Mouse (Mus musculus): Measurements from ENCODE around the gene Espn. TPM values are rescaled to one million over a fixed set of nuclear protein-coding genes. Genes with fewer than 3 reads are reported as not detected.

Gene Espn
- total RNA-seq, 2 experiments from 2014 or later = 2.5 to 2.7 TPM

DNA sequence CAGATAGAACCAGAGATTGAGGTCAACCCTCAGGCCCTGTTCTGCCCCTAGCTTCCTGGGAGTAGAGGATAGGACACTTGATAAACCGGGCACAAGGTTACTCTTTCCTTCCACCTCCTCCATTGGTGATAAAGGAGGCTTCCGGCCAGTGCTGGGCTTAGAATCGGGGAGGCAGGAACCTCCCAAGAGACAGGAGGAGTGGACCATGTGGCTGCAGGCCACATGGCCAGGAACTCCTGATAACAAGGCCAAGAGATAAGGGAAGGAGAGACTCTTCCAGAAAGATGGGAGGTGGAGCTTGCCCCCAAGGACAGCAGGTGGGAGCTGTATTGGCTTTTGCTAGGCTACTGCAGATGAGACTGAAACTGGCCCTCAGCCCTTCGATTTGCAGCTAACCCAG is 1.6 kb downstream of the Espn start:
- DNase-seq = no peak

DNA sequence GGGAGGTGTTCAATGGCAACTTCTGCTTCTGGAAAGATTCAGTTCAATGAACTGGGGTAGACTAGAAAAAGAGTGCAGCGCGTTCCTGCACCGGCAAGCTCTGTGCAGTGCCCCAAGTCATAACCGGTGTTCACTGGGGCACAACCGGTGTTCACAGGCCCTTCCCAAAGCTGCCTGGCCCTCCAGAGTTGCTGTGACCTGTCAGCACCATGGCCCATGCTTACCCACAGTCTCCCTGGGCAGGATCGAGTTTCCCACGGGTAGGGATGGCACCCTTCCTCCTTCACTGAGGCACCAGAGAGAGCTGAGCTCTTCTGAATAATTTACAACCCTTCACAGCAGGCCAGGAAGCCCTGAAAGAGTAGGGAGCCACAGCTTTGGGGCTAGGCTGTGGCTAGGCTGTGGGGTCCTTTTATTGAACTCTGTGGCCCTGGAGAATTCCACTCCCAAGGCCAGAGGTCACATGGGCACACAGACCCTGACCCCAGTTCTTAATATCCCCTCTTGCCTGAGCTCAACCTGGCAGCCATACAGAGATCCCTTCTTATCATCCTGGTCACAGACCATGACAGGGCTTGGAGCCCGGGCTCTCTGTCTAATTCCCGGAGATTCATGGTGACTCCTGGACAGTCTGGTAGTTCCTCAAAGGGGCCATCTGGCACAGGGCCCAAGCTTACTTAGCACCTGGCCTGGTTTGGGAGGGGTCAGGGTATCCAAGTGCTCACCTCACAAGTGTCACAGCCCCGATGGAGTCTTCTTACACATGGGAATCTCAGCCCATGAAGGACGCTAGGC is 5.9 kb downstream of the Espn start:
- no peak for DNase-seq

- no peak for DNase-seq
These were observed 6.7 kb downstream of the Espn start for GRCm38 (mm10) chr4:152145473-152145872.

GRCm38 (mm10) chr4:152143632-152144031 is 8.5 kb downstream of the Espn start:
- DNase-seq = no peak

- DNase-seq = no peak
These were observed 10.5 kb downstream of the Espn start for GRCm38 (mm10) chr4:152141521-152142135.

GRCm38 (mm10) chr4:152140441-152140840 is 11.7 kb downstream of the Espn start:
- no peak for DNase-seq

DNA sequence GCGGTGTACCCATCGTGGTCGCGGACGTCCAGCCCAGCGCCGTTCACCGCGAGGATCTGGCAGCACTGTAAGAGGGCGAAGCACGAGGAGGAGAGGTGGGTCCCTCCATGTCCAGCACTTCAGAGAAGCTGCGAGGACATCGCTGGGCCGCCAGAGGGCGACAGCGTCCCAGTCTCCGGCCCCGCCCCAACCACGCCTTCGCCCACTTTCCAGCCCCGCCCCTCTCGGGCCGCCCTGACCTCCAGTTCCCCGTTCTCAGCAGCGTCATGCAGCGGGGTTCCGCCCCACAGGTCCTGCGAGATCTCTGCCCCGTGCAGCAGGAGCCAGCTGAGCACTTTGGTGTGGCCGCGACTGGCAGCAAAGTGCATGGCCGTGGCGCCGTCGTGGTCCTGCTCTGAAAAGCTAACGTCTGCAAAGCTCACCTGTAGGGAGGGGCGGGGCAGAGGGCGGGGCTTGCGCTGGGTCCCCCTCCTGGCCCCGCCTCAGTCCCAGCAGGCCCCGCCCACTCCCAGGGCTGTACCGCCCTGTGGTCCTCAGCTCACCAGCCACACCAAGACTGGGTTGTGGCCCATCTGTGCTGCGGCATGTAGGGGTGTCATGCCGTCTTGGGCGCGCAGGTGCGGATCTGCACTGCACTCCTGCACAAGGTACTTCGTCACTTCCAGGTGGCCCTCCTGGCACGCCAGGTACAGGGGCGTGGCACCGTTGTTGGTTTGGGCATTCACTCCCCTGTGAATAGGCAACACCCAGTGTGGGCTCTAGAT is 13.5 kb downstream of the Espn start:
- peak; percentile 90 to 91 for DNase-seq

DNA sequence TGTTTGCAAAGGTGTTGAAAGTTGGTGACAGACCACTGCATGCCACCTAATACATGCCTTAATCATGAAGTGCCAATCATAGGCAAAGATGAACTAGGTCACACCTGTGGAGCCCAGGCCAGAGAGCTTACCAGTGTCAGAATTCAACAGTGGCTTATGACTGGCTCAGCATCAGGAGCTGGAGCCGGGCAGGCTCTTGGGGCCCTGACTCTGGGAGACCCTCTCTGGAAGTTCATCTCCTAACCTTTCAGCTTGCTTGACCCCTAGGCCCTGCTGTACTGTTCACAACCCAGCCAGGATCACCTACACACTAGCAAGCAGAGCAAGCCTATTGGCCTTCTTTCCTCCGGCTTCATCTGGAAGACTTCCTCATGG is 15.3 kb downstream of the Espn start:
- DNase-seq = no peak

- no peak for DNase-seq
These were observed 15.9 kb downstream of the Espn start for GRCm38 (mm10) chr4:152136112-152136875.

GRCm38 (mm10) chr4:152135363-152135762 is 16.8 kb downstream of the Espn start:
- DNase-seq = no peak

- DNase-seq = no peak
These were observed 17.7 kb downstream of the Espn start for GRCm38 (mm10) chr4:152134507-152134906.

- DNase-seq = no peak
These were observed 19.0 kb downstream of the Espn start for GRCm38 (mm10) chr4:152133213-152133612.

- DNase-seq = no peak
These were observed 19.4 kb downstream of the Espn start for GRCm38 (mm10) chr4:152132772-152133169.

- no peak for DNase-seq
These were observed 20.1 kb downstream of the Espn start for GRCm38 (mm10) chr4:152131809-152132771.

- peak; percentile 72 to 73 for DNase-seq
These were observed 21.2 kb downstream of the Espn start for GRCm38 (mm10) chr4:152130771-152131653.

GRCm38 (mm10) chr4:152129395-152129930 is 22.7 kb downstream of the Espn start:
- no peak for DNase-seq

- DNase-seq = no peak
These were observed 23.4 kb downstream of the Espn start for GRCm38 (mm10) chr4:152128784-152129183.

GRCm38 (mm10) chr4:152127884-152128283 is 24.3 kb downstream of the Espn start:
- DNase-seq = no peak

GRCm38 (mm10) chr4:152126026-152126920 is 25.9 kb downstream of the Espn start:
- DNase-seq = peak in 1 of 2 experiments; percentile 54
